ENCODE assay signal across 8 mouse cellular contexts in genomic region chr12:109528263-109528545, GRCm38 (mm10).
DNase-seq lines count a peak whose midpoint lies in the region; ATAC-seq and TF ChIP-seq lines count a peak whose summit lies in the region.

No protein-coding gene starts in this region.

- H3K27ac ChIP-seq in kidney, embryonic 14.5 days (ENCODE audit: low read depth, low read length), result no peak overlapping the region
- peak overlapping the region; percentile 79 for H3K27ac ChIP-seq in forebrain, embryonic 10.5 days
- H3K27ac ChIP-seq in intestine, postnatal 0 days (ENCODE audit: low read depth, low read length), result no peak overlapping the region
- H3K27ac ChIP-seq in midbrain, embryonic 13.5 days, result no peak overlapping the region

- no peaks in the 10 kb centered on the region for H3K36me3 ChIP-seq in kidney, embryonic 14.5 days (ENCODE audit: control insufficient read depth, insufficient read depth, low read length)
- peaks cover 10% of the 10 kb centered on the region for H3K36me3 ChIP-seq in forebrain, embryonic 10.5 days (replicated peaks)
- H3K36me3 ChIP-seq in intestine, postnatal 0 days (ENCODE audit: control insufficient read depth, insufficient read depth), result no peaks in the 10 kb centered on the region
- H3K36me3 ChIP-seq in midbrain, embryonic 13.5 days, result no peaks in the 10 kb centered on the region

- peak overlapping the region; percentile 52 for H3K4me2 ChIP-seq in kidney, embryonic 14.5 days (replicated peaks; ENCODE audit: low read depth, low read length)
- peak overlapping the region; percentile 49 for H3K4me2 ChIP-seq in intestine, postnatal 0 days (replicated peaks; ENCODE audit: low read depth)
- H3K4me2 ChIP-seq in midbrain, embryonic 13.5 days (replicated peaks), result peak overlapping the region; percentile 52

- no peak for DNase-seq in kidney, adult 8-10 months
- DNase-seq in forebrain, embryonic 10.5 days (ENCODE audit: extremely low spot score, low spot score), result no peak
- DNase-seq in layer of hippocampus, postnatal 36 days, result no peak
- DNase-seq in retina, postnatal 1 day, result no peak
- no peak for DNase-seq in ovary, adult 18-20 months (ENCODE audit: low spot score)

- H3K9me3 ChIP-seq in kidney, embryonic 14.5 days (ENCODE audit: control insufficient read depth, low read length), result peaks cover 38% of the 10 kb centered on the region
- H3K9me3 ChIP-seq in forebrain, embryonic 10.5 days, result peaks cover 55% of the 10 kb centered on the region
- no peaks in the 10 kb centered on the region for H3K9me3 ChIP-seq in intestine, postnatal 0 days (ENCODE audit: control insufficient read depth)
- H3K9me3 ChIP-seq in midbrain, embryonic 13.5 days, result peaks cover 37% of the 10 kb centered on the region

- H3K4me1 ChIP-seq in kidney, embryonic 14.5 days (ENCODE audit: control insufficient read depth, insufficient read depth, low read length), result peaks cover 9% of the 10 kb centered on the region; the same call in 1 of the 2 replicates
- H3K4me1 ChIP-seq in forebrain, embryonic 10.5 days, result peaks cover 80% of the 10 kb centered on the region
- peaks cover 10% of the 10 kb centered on the region; the same call in 1 of the 2 replicates for H3K4me1 ChIP-seq in intestine, postnatal 0 days (replicated peaks; ENCODE audit: control insufficient read depth, insufficient read depth, low read length)
- peaks cover 13% of the 10 kb centered on the region; the same call in 1 of the 2 replicates for H3K4me1 ChIP-seq in midbrain, embryonic 13.5 days (replicated peaks)

- ATAC-seq in kidney, embryonic 14.5 days (ENCODE audit: low FRiP score, low TSS enrichment), result no peak
- ATAC-seq in intestine, postnatal 0 days, result no peak
- no peak for ATAC-seq in midbrain, embryonic 13.5 days

- TF ChIP-seq CTCF in intestine, postnatal 0 days (IDR thresholded peaks at IDR 0.05; ENCODE audit: low read depth), result no peak

- H3K9ac ChIP-seq in kidney, embryonic 14.5 days (ENCODE audit: low read depth, low read length), result 0 out of 2 replicates have a peak overlapping the region, but pooled peaks have one; percentile 31
- no peak overlapping the region for H3K9ac ChIP-seq in intestine, postnatal 0 days (ENCODE audit: low read depth, low read length)
- H3K9ac ChIP-seq in midbrain, embryonic 13.5 days (replicated peaks), result 0 out of 2 replicates have a peak overlapping the region, but pooled peaks have one; percentile 23

- WGBS in kidney, embryonic 14.5 days, result 45% methylated on average over 27 of the region's 27 CpGs
- 61% methylated on average over 27 of the region's 27 CpGs for WGBS in forebrain, embryonic 10.5 days
- WGBS in intestine, postnatal 0 days, result 49% methylated on average over 27 of the region's 27 CpGs
- WGBS in midbrain, embryonic 13.5 days, result 57% methylated on average over 27 of the region's 27 CpGs

- peak overlapping the region; percentile 31 for H3K4me3 ChIP-seq in kidney, embryonic 14.5 days (ENCODE audit: low read length)
- H3K4me3 ChIP-seq in forebrain, embryonic 10.5 days, result peak overlapping the region; percentile 44
- H3K4me3 ChIP-seq in intestine, postnatal 0 days (ENCODE audit: low read depth, low read length), result no peak overlapping the region
- peak overlapping the region; percentile 32 for H3K4me3 ChIP-seq in midbrain, embryonic 13.5 days (replicated peaks)

- H3K27me3 ChIP-seq in kidney, embryonic 14.5 days (ENCODE audit: control insufficient read depth, insufficient read depth, low read length), result no peaks in the 10 kb centered on the region
- peaks cover 19% of the 10 kb centered on the region for H3K27me3 ChIP-seq in forebrain, embryonic 10.5 days (ENCODE audit: poor library complexity, severe bottlenecking)
- H3K27me3 ChIP-seq in intestine, postnatal 0 days (replicated peaks; ENCODE audit: control insufficient read depth, insufficient read depth, low read length), result no peaks in the 10 kb centered on the region
- H3K27me3 ChIP-seq in midbrain, embryonic 13.5 days, result 0 out of 2 replicates have a peak, but pooled peaks cover 4% of the 10 kb centered on the region
